Mouse (Mus musculus): ENCODE measurements at regions not wholly inside any gene's neighbourhood (a gene's known extent, or its start where the extent isn't known, plus 50 kb on each side); places are given as distances from the start of the nearest gene placed in this dataset.
"Not testable (repeated sequence)": the region's sequence is repeated elsewhere in the genome, so short reads cannot be mapped to it uniquely, and the experiment has no call there.

GRCm38 (mm10) chr13:103643486-103643885, 130.9 kb downstream of the Srek1 start:
- WGBS = 66% methylated on average over 5 of the region's 5 CpGs
- H3K27ac ChIP-seq (ENCODE audit: insufficient read depth, low read length) = no peak overlapping the region
- no peak for DNase-seq
- TF ChIP-seq POLR2A (IDR thresholded peaks at IDR 0.05; ENCODE audit: borderline replicate concordance, insufficient read depth, low read length) (no peak), CTCF (IDR thresholded peaks at IDR 0.05; ENCODE audit: borderline replicate concordance, insufficient read depth, low read depth, low read length) (no peak)
- no peak overlapping the region for H3K4me3 ChIP-seq (replicated peaks; ENCODE audit: insufficient read depth, low read depth, low read length)
- no peaks in the 10 kb centered on the region for H3K27me3 ChIP-seq (ENCODE audit: control insufficient read depth, insufficient read depth, low read length)
- no peaks in the 10 kb centered on the region for H3K4me1 ChIP-seq (ENCODE audit: control insufficient read depth, insufficient read depth, low read length)

DNA sequence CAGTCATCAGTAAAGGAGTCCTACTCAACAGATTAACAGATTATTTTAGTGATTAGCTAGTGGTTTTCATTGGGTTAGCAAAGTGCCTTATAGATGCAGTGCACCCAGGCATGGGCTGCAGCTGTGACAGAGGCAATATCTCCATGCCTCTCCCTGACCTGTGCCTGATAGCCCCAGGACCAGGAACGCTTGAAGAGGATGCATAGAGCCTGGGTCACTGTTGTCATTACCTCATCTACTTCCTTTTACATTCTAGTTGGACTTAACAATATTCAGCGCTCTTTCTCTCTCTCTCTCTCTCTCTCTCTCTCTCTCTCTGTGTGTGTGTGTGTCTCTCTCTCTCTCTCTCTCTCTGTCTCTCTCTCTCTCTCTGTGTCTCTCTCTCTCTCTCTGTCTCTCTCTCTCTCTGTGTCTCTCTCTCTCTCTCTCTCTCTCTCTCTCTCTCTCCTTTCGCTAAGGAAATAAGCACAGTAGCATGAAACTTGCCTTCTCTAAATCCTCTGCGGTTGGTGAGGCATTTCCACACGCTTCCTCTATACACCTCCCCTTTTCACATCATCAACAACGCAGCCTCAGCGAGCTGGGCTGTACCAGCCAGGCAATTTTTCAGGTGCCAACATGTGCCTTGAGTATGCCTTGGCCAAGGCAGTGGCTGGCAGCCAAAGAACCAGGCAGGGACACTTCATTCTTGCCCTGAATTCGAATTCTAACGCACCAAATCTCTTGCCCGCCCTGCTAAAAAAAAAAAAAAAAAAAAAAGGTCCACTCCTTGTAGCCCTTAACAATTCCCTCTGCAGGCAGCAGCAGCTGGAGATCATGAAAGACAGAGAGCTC, 131.6 kb downstream of the Srek1 start:
- TF ChIP-seq POLR2A (IDR thresholded peaks at IDR 0.05; ENCODE audit: borderline replicate concordance, insufficient read depth, low read length) (no peak), CTCF (IDR thresholded peaks at IDR 0.05; ENCODE audit: borderline replicate concordance, insufficient read depth, low read depth, low read length) (no peak)
- DNase-seq = no peak
- no peaks in the 10 kb centered on the region for H3K4me1 ChIP-seq (ENCODE audit: control insufficient read depth, insufficient read depth, low read length)
- H3K27ac ChIP-seq (ENCODE audit: insufficient read depth, low read length) = no peak overlapping the region
- no peaks in the 10 kb centered on the region for H3K27me3 ChIP-seq (ENCODE audit: control insufficient read depth, insufficient read depth, low read length)
- H3K4me3 ChIP-seq (replicated peaks; ENCODE audit: insufficient read depth, low read depth, low read length) = no peak overlapping the region
- 59% methylated on average over 10 of the region's 10 CpGs for WGBS

- no peak overlapping the region for H3K4me3 ChIP-seq (replicated peaks; ENCODE audit: insufficient read depth, low read depth, low read length)
- H3K4me1 ChIP-seq (ENCODE audit: control insufficient read depth, insufficient read depth, low read length) = no peaks in the 10 kb centered on the region
- H3K27ac ChIP-seq (ENCODE audit: insufficient read depth, low read length) = no peak overlapping the region
- TF ChIP-seq CTCF (IDR thresholded peaks at IDR 0.05; ENCODE audit: borderline replicate concordance, insufficient read depth, low read depth, low read length) = no peak
- no peaks in the 10 kb centered on the region for H3K27me3 ChIP-seq (ENCODE audit: control insufficient read depth, insufficient read depth, low read length)
- DNase-seq = no peak
These were observed 136.4 kb downstream of the Srek1 start for GRCm38 (mm10) chr13:103638038-103638437.

DNA sequence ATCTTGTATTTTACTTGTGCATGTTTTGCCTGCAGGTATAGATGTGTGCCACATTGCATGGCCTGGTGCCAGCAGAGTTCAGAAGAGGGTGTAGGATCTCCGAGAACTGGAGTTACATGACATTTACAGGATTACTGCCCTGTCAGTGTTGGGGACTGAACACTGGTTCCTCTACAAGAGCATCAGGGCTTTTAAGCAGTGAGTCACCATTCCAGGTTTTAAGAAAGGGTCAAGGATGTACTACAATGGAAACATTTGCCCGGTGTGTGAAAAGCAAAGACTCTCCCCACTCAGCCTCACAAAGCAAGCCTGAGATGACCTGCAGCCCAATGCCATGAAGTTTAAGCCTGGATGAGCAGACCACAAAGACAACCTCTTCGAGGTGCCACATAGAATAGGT, 137.0 kb downstream of the Srek1 start:
- no peak for DNase-seq
- WGBS = 82% methylated on average over 3 of the region's 3 CpGs
- Histone ChIP-seq H3K4me1 (ENCODE audit: control insufficient read depth, insufficient read depth, low read length) (no peaks in the 10 kb centered on the region), H3K27ac (ENCODE audit: insufficient read depth, low read length) (no peak overlapping the region), H3K4me3 (replicated peaks; ENCODE audit: insufficient read depth, low read depth, low read length) (no peak overlapping the region), H3K27me3 (ENCODE audit: control insufficient read depth, insufficient read depth, low read length) (no peaks in the 10 kb centered on the region)
- no peak for TF ChIP-seq POLR2A (IDR thresholded peaks at IDR 0.05; ENCODE audit: borderline replicate concordance, insufficient read depth, low read length)
- no peak for TF ChIP-seq CTCF (IDR thresholded peaks at IDR 0.05; ENCODE audit: borderline replicate concordance, insufficient read depth, low read depth, low read length)

- 84% methylated on average over 2 of the region's 2 CpGs for WGBS
- no peak for TF ChIP-seq POLR2A (IDR thresholded peaks at IDR 0.05; ENCODE audit: borderline replicate concordance, insufficient read depth, low read length)
- no peak for TF ChIP-seq CTCF (IDR thresholded peaks at IDR 0.05; ENCODE audit: borderline replicate concordance, insufficient read depth, low read depth, low read length)
- no peak overlapping the region for H3K4me3 ChIP-seq (replicated peaks; ENCODE audit: insufficient read depth, low read depth, low read length)
- no peaks in the 10 kb centered on the region for H3K4me1 ChIP-seq (ENCODE audit: control insufficient read depth, insufficient read depth, low read length)
- H3K27ac ChIP-seq (ENCODE audit: insufficient read depth, low read length) = no peak overlapping the region
- DNase-seq = no peak
- H3K27me3 ChIP-seq (ENCODE audit: control insufficient read depth, insufficient read depth, low read length) = no peaks in the 10 kb centered on the region
These were observed 137.8 kb downstream of the Srek1 start for GRCm38 (mm10) chr13:103636595-103636994.

- no peaks in the 10 kb centered on the region for H3K4me1 ChIP-seq (ENCODE audit: control insufficient read depth, insufficient read depth, low read length)
- DNase-seq = no peak
- no peak overlapping the region for H3K27ac ChIP-seq (ENCODE audit: insufficient read depth, low read length)
- no peaks in the 10 kb centered on the region for H3K27me3 ChIP-seq (ENCODE audit: control insufficient read depth, insufficient read depth, low read length)
- WGBS = 62% methylated on average over 2 of the region's 2 CpGs
- TF ChIP-seq POLR2A (IDR thresholded peaks at IDR 0.05; ENCODE audit: borderline replicate concordance, insufficient read depth, low read length) = no peak
- no peak for TF ChIP-seq CTCF (IDR thresholded peaks at IDR 0.05; ENCODE audit: borderline replicate concordance, insufficient read depth, low read depth, low read length)
- H3K4me3 ChIP-seq (replicated peaks; ENCODE audit: insufficient read depth, low read depth, low read length) = no peak overlapping the region
These were observed 150.6 kb downstream of the Srek1 start for GRCm38 (mm10) chr13:103623810-103624209.

DNA sequence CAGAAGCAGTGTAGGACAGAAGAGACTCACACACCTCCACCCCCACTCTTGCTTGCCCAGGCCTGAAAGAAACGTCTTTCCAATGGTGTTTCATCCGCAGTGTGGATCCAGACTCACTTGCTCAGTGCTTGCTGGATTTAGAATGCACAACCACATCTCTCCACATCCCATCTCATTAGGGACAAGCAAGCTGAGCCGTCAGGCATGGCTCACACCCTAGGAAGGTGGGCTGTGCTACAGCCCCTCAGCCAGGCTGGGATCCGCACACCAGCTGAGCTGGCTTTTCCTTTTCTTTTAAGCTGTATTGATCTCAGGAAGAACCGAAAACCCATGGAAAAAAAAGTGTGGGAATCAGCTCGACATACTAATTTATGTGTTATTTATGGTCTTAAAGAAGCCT, 151.1 kb downstream of the Srek1 start:
- 42% methylated on average over 6 of the region's 6 CpGs for WGBS
- TF ChIP-seq CTCF (IDR thresholded peaks at IDR 0.05; ENCODE audit: borderline replicate concordance, insufficient read depth, low read depth, low read length) = no peak
- no peak for TF ChIP-seq POLR2A (IDR thresholded peaks at IDR 0.05; ENCODE audit: borderline replicate concordance, insufficient read depth, low read length)
- DNase-seq = no peak
- Histone ChIP-seq H3K4me3 (replicated peaks; ENCODE audit: insufficient read depth, low read depth, low read length) (no peak overlapping the region), H3K27ac (ENCODE audit: insufficient read depth, low read length) (no peak overlapping the region), H3K27me3 (ENCODE audit: control insufficient read depth, insufficient read depth, low read length) (no peaks in the 10 kb centered on the region), H3K4me1 (ENCODE audit: control insufficient read depth, insufficient read depth, low read length) (no peaks in the 10 kb centered on the region)

- Histone ChIP-seq H3K4me3 (replicated peaks; ENCODE audit: insufficient read depth, low read depth, low read length) (no peak overlapping the region), H3K4me1 (ENCODE audit: control insufficient read depth, insufficient read depth, low read length) (no peaks in the 10 kb centered on the region), H3K27ac (ENCODE audit: insufficient read depth, low read length) (no peak overlapping the region), H3K27me3 (ENCODE audit: control insufficient read depth, insufficient read depth, low read length) (no peaks in the 10 kb centered on the region)
- no peak for TF ChIP-seq CTCF (IDR thresholded peaks at IDR 0.05; ENCODE audit: borderline replicate concordance, insufficient read depth, low read depth, low read length)
- no peak for TF ChIP-seq POLR2A (IDR thresholded peaks at IDR 0.05; ENCODE audit: borderline replicate concordance, insufficient read depth, low read length)
- 21% methylated on average over 5 of the region's 5 CpGs for WGBS
- no peak for DNase-seq
These were observed 152.1 kb downstream of the Srek1 start for GRCm38 (mm10) chr13:103622324-103622723.

DNA sequence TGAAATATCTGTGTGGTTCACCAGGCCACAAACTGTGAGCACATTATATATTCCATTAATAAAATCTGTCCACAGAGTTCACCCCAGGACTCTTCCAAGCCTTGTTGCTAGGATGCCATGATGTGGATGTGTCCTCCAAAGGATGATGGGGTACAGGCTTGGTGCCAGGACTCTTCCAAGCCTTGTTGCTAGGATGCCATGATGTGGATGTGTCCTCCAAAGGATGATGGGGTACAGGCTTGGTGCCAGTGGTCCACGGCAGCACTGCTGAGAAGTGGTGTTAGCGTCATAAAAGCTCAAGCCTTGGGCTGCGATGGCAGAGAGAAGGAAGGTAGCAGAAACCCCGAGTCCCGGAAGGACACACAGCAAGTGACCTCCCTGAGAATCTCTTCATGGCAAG, 153.4 kb downstream of the Srek1 start:
- 13% methylated on average over 5 of the region's 5 CpGs for WGBS
- not testable (repeated sequence) for DNase-seq

More for the DNA sequence above, 153.4 kb downstream of the Srek1 start:
- not testable (repeated sequence) for H3K27ac ChIP-seq (ENCODE audit: insufficient read depth, low read length); H3K4me1 ChIP-seq (ENCODE audit: control insufficient read depth, insufficient read depth, low read length); H3K4me3 ChIP-seq (replicated peaks; ENCODE audit: insufficient read depth, low read depth, low read length); H3K27me3 ChIP-seq (ENCODE audit: control insufficient read depth, insufficient read depth, low read length)

Measured in cerebellum, adult 2 months (tissue).